Mouse (Mus musculus) brain, embryonic 18.5 days (tissue): ENCODE measurements around the gene Rhof.

Experiments used
- DNase-seq: peaks from one replicate; pipeline ENCODE4 v3.0.0-alpha.2; 2012; ENCODE audit warnings: low read depth, low spot score

Gene Rhof

GRCm38 (mm10) chr5:123135471-123136360 lies 3.2 kb upstream of the Rhof start:
- DNase-seq = no peak

DNA sequence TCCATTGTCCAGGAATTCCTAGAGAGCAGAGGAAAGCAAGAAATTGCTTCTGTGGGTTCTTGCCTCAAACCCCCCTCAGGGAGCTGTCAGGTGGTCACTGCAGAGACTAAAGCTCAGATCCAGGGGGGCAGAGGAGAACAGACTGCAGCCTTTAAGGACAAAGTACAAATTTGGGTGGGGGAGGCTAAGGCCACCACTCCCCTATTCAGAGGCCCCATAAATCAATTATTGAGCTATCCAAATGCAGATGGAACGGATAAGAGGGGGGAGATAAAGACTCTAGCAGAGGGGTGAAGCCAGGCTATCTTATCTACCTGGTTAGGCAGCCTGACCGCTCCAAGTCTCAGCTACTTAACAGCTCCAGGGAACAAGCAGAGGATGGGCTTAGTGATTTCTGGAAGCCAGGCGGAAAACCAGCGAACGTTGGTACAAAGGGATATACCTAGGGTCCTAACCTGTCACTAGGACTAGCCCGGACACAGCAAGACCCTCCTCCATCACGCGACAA lies 2.4 kb upstream of the Rhof start:
- DNase-seq = no peak

DNA sequence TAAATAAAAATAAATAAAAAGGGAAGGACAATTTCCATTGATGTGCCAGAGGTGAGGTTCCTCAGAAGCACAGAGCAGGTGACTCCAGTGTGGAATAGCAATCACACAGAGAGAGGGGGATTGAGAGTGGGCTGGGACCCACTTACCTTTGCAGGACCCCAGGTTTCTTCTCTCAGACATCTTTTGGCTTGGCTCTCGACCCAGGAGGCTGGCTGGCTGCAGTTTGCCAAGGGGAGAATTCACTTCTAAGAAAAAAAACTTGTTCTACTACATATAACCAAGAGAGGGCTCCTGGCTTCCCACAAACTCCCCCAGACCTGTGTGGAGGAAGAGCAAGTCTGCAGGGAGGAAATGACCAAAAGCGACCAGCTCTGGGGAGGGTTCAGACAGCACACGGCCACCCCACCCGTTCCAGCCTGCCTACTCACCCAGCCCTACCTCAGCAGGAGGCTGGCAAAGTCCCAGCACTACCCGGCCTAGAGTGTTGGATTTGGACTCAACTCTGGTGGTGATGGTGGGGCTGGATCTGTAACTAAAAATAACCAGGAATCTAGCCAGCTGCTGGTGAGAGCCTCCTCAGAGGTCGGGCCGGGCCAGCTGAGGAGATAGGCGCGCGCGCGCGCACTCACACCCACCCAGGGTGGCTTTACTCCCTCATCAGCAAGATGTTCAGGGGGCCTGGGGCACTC lies 1.8 kb upstream of the Rhof start:
- no peak for DNase-seq

GRCm38 (mm10) chr5:123133784-123134143 lies 1.3 kb upstream of the Rhof start:
- DNase-seq = no peak

DNA sequence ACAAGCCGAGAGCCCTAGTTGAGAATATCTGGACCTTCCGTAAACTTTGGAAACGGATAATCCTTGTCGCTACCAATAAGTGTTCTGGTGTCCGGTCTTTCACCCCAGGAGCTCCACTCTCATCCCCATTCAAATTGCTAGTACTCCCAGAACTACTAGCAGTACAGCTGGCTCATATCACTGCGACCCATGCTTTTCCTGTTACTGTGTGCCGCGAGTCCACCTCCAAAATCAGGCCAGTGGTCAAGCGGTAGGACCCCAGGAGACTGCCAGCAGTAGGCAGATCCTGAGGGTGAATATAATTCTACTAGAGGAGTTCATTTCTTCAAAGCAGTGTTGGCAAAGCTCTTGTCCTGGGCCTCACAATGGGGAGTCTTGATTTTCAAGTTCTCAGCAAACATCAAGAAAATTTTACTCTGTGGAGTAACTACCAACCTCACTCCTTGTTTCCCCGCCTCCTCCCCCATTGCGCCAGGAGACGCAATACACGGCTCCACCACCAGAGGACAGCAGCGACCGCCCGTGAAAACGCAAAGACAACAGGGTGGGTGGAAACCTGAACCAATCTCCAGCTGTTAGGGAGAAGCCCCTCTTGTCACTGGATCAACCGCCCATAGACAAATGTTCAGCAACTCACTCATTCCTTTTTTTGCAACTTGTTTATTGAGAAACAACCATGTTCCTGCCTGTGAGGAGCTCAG lies 741 bp upstream of the Rhof start:
- no peak for DNase-seq

GRCm38 (mm10) chr5:123130814-123131148 lies 1.7 kb downstream of the Rhof start:
- DNase-seq = no peak

DNA sequence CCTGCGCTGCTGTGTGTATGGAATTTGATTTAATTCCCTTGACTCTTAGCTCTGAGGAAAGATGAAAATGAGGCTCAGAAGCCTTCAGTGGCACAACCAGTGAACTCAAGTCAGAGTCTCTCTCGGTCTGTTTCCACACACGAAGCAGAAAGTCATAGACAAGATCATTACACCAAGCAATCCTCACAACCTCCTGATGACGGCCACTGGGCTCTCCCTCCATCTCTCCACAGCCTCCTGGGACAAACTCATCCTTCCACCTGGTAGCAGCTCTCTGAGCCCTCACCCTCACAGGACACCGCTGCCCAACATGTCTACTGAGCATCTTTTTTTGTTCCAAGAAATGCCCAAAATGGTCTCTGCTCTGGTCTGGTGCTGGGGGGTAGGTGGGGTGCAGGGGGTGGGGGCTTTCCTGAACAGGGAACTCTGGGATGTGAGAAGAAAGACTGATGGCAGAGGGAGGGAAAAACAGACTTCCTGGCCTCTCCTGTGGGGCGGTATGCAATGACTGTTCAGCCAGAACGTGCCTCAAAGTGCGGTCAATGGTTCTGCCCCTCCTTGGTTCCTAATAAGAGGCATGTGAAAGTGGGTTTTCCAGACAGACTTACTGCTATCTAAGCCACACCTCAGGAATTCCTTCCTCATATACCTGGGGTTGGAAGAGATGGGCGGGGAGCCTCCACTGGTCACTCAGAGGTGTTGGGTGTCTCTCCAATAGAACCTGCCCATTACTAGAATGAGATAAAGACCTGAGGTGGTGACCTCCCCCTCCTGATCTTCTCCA lies 2.3 kb downstream of the Rhof start:
- DNase-seq = no peak

- no peak for DNase-seq
Observed at GRCm38 (mm10) chr5:123129170-123129757, 3.2 kb downstream of the Rhof start.

GRCm38 (mm10) chr5:123128426-123129169 lies 3.9 kb downstream of the Rhof start:
- no peak for DNase-seq

GRCm38 (mm10) chr5:123127031-123127430 lies 5.5 kb downstream of the Rhof start:
- no peak for DNase-seq

- DNase-seq = no peak
Observed at GRCm38 (mm10) chr5:123125638-123126406, 6.7 kb downstream of the Rhof start.

DNA sequence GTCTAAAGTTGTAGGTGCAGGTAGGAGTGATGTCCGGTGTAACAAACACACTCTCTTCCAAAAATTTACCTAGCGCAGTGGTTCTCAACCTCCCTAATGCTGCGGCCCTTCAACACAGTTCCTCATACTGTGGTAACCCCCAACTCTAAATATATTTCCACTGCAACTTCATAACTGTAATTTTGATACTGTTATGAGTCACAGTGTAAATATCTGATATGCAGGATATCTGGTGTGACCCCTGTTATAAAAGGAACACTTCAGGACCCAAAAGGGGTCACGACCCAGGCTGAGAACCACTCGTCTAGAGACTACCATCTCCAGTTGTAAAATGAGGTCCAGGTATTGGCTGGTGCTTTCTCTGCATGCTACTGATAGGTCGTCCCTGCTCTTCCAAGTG lies 7.4 kb downstream of the Rhof start:
- no peak for DNase-seq

- DNase-seq = no peak
Observed at GRCm38 (mm10) chr5:123122181-123122580, 10.3 kb downstream of the Rhof start.

- no peak for DNase-seq
Observed at GRCm38 (mm10) chr5:123120624-123121215, 11.8 kb downstream of the Rhof start.

DNA sequence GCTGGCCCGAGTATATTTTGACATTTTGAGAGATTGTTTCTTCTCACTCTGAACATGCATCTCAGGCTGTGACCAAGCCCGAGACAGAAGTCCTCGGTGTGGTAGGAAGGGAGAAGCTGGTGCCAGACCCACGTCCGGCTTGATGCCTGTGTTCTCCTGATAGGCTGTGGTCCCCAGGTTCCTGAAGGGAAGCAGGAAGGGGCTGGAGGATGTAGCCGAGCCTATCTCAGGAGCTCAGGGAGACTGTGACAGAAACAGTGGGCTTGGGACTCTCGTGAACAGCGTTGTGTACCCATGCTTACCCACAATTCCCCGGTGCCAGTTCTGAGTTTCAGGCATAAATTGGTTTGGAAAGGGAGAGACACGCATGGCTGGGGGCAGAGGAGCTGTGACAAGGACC lies 13.7 kb downstream of the Rhof start:
- no peak for DNase-seq

DNA sequence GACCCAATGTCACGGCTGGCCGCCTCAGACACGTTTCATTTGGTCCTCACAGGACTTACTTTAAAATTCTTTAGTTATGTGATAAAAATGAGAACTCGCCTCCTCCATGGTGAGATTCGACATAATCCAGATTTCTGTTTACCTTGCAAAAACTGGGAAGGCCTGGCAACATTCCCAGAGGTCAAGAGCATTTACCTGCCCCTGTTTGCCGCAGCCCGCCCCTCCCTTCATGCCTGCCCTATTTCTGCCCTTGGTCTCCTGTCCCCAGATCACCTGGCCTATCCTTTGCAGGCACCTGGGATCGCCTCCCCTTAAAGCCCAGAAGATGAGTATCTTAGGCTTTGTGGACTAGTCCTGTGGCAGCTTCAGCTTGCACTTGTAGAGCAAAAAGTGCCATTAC lies 14.7 kb downstream of the Rhof start:
- no peak for DNase-seq

- no peak for DNase-seq
Observed at GRCm38 (mm10) chr5:123117257-123117656, 15.2 kb downstream of the Rhof start.

DNA sequence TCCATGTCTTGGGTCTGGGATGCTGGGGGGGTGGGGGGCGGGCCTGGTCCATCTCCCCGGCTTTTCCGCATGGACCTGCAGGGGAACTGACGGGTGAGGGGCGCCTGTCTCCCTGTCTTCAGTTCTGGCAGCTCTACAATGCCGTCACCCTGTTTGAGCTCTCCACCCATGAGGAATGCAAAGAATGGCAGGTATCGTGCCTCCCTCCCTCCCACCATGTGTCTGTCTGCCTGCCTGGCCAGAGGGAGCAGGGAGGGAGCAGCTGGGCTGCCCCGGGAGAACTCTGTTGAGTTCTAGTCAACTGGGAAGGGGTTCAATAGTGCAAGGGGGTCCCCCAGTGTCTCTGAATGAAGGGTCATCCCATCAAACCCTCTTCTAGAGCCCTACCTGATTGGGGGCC lies 16.4 kb downstream of the Rhof start:
- no peak for DNase-seq

DNA sequence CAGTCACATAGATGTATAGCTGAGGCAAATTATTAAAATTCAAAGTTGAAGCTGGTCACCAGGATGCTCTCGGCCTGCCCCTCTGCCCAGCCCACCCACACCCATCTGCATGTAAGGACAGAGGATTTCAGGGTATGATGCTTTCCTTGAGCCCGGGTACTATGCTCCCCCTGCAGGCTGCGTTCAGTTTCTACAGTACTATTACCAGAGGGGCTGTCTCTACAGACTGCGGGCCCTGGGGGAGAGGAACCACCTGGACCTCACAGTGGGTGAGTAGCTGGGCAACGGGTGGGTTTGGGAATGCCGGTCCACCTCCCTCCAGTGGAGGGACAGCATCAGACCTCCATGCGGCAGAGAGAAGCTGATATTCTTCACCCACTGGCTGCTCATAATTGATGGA lies 17.6 kb downstream of the Rhof start:
- DNase-seq = no peak
